ENCODE assay signal across 9 mouse cellular contexts in genomic region chr2:164866741-164867551, GRCm38 (mm10). TPM values are rescaled to one million over a fixed set of nuclear protein-coding genes. Genes with fewer than 3 reads are reported as not detected.
DNase-seq lines count a peak whose midpoint lies in the region; ATAC-seq and TF ChIP-seq lines count a peak whose summit lies in the region.
"Had no signal": no experiment of that assay in that cellular context is flagged by ENCODE, and none has a peak within 500 bp of the region (broad histone marks: within the 10 kb centered on the region; RNA-seq: fewer than 3 reads in every experiment).

No protein-coding gene starts in this region.

- H3K4me2 ChIP-seq in lung, embryonic 14.5 days, result no peak overlapping the region
- H3K4me2 ChIP-seq: neural tube, embryonic 13.5 days had no signal

- peak; percentile 34 for TF ChIP-seq CTCF in lung, embryonic 14.5 days (IDR thresholded peaks at IDR 0.05; ENCODE audit: low read depth)

- WGBS in lung, embryonic 14.5 days, result 27% methylated on average over 16 of the region's 16 CpGs

- H3K9ac ChIP-seq in lung, embryonic 14.5 days, result no peak overlapping the region
- H3K9ac ChIP-seq: neural tube, embryonic 13.5 days had no signal

- H3K27me3 ChIP-seq in lung, embryonic 14.5 days (ENCODE audit: insufficient read depth, low read length), result no peaks in the 10 kb centered on the region
- H3K27me3 ChIP-seq: neural tube, embryonic 13.5 days had no signal

- peaks cover 13% of the 10 kb centered on the region for H3K4me1 ChIP-seq in lung, embryonic 14.5 days (ENCODE audit: insufficient read depth)

- H3K9me3 ChIP-seq in lung, embryonic 14.5 days (ENCODE audit: low read depth, low read length), result peaks cover 5% of the 10 kb centered on the region; the same call in 1 of the 2 replicates

- no peaks in the 10 kb centered on the region for H3K36me3 ChIP-seq in lung, embryonic 14.5 days (ENCODE audit: insufficient read depth)
- H3K36me3 ChIP-seq: neural tube, embryonic 13.5 days had no signal

- peak overlapping the region; percentile 86 for H3K27ac ChIP-seq in lung, embryonic 14.5 days (ENCODE audit: low read depth)
- H3K27ac ChIP-seq: neural tube, embryonic 13.5 days had no signal

- ATAC-seq in hematopoietic stem cell, adult 5-6 weeks (replicated peaks in 1 of 2; ENCODE audit: insufficient read depth in 1 of 2, low FRiP score in 2 of 2, low TSS enrichment in 1 of 2, low read depth in 1 of 2, poor library complexity in 2 of 2, severe bottlenecking in 2 of 2), result peak; percentile 63 to 75
- ATAC-seq in lung, embryonic 14.5 days (ENCODE audit: insufficient read depth), result peak; percentile 61
- no peak for ATAC-seq in CD4-positive, CD25-positive, alpha-beta regulatory T cell, adult 4 months

- peak; percentile 57 for DNase-seq in retina, adult 2 months (ENCODE audit: low read depth, low spot score)
- DNase-seq in retina, embryonic 14.5 days (ENCODE audit: low spot score), result no peak
- peak; percentile 73 to 84 for DNase-seq in adrenal gland, postnatal 36 days
- peak; percentile 89 for DNase-seq in lung, embryonic 14.5 days
- DNase-seq in spleen, adult 12 weeks (ENCODE audit: low spot score), result no peak
- no peak for DNase-seq in thymus, postnatal 36 days

- H3K4me3 ChIP-seq in lung, embryonic 14.5 days (ENCODE audit: low read depth, low read length), result no peak overlapping the region
- H3K4me3 ChIP-seq: neural tube, embryonic 13.5 days had no signal

RNA-seq across cellular contexts. Expression of gene Pltp, which starts 9.4 kb away (rescaled TPM):
- total RNA-seq in adrenal gland, postnatal 36 days (2021), result 10 to 100 TPM; 21.1 to 34.7 TPM
- 0.55 and 0.56 TPM in 2 replicates for total RNA-seq in hematopoietic stem cell, adult 5-6 weeks (2017)
- polyA plus RNA-seq in lung, embryonic 14.5 days (2014; fragmentation: Nextera tagmentation; extraction: Ambion mirVana), result 122 and 126 TPM in 2 replicates
- under 1 TPM; 0.34 to 0.98 TPM for polyA plus RNA-seq in CD4-positive, CD25-positive, alpha-beta regulatory T cell, adult 4 months (2017; shearing (Covaris generic))

RNA-seq across cellular contexts. Expression of gene Pcif1, which starts 12.2 kb away (rescaled TPM):
- total RNA-seq in adrenal gland, postnatal 36 days (2021), result 10 to 100 TPM; 45.4 to 53.9 TPM
- total RNA-seq in hematopoietic stem cell, adult 5-6 weeks (2017), result 19.7 and 23.4 TPM in 2 replicates
- 76.9 and 83.0 TPM in 2 replicates for polyA plus RNA-seq in lung, embryonic 14.5 days (2014; fragmentation: Nextera tagmentation; extraction: Ambion mirVana)
- 100 to 1,000 TPM; 106 to 115 TPM for polyA plus RNA-seq in CD4-positive, CD25-positive, alpha-beta regulatory T cell, adult 4 months (2017; shearing (Covaris generic))

RNA-seq across cellular contexts. Expression of gene Neurl2, which starts 33.7 kb away (rescaled TPM):
- total RNA-seq in adrenal gland, postnatal 36 days (2021), result 1 to 10 TPM; 2.1 to 2.5 TPM
- 2.1 TPM in 1 of 2 replicates, not detected in the other for total RNA-seq in hematopoietic stem cell, adult 5-6 weeks (2017)
- 6.3 and 6.6 TPM in 2 replicates for polyA plus RNA-seq in lung, embryonic 14.5 days (2014; fragmentation: Nextera tagmentation; extraction: Ambion mirVana)
- polyA plus RNA-seq in CD4-positive, CD25-positive, alpha-beta regulatory T cell, adult 4 months (2017; shearing (Covaris generic)), result 1 to 10 TPM in 1 of 2 experiments, under 1 TPM in 1; 0.65 to 1.6 TPM

RNA-seq across cellular contexts. Expression of gene Ctsa, which starts 34.3 kb away (rescaled TPM):
- 100 to 1,000 TPM; 105 to 112 TPM for total RNA-seq in adrenal gland, postnatal 36 days (2021)
- total RNA-seq in hematopoietic stem cell, adult 5-6 weeks (2017), result 53.0 and 74.2 TPM in 2 replicates
- 114 and 125 TPM in 2 replicates for polyA plus RNA-seq in lung, embryonic 14.5 days (2014; fragmentation: Nextera tagmentation; extraction: Ambion mirVana)
- 100 to 1,000 TPM; 211 to 247 TPM for polyA plus RNA-seq in CD4-positive, CD25-positive, alpha-beta regulatory T cell, adult 4 months (2017; shearing (Covaris generic))

RNA-seq across cellular contexts. Expression of gene Spata25, which starts 38.6 kb away (rescaled TPM):
- not detected for total RNA-seq in adrenal gland, postnatal 36 days (2021)
- not detected in 2 replicates for total RNA-seq in hematopoietic stem cell, adult 5-6 weeks (2017)
- not detected in 2 replicates for polyA plus RNA-seq in lung, embryonic 14.5 days (2014; fragmentation: Nextera tagmentation; extraction: Ambion mirVana)
- polyA plus RNA-seq in CD4-positive, CD25-positive, alpha-beta regulatory T cell, adult 4 months (2017; shearing (Covaris generic)), result not detected
- polyA plus RNA-seq: neural tube, embryonic 13.5 days had no signal

Comparison
In these comparisons a context has a peak if more than half of its experiments do, and no peak if none do; other contexts are left out.
1. DNase-seq: peak in retina, adult 2 months (single experiment), adrenal gland, postnatal 36 days (2 of 2) and lung, embryonic 14.5 days (single experiment); none in retina, embryonic 14.5 days (single experiment), spleen, adult 12 weeks (single experiment) and thymus, postnatal 36 days (0 of 2).
2. RNA of gene Pltp, which starts 9.4 kb away (total RNA-seq): 21.1 to 34.7 TPM in adrenal gland, postnatal 36 days; 0.55 to 0.56 TPM in hematopoietic stem cell, adult 5-6 weeks; every median in the first group is over 10 times any median in the second.